Mouse (Mus musculus) hindbrain, embryonic 11.5 days (tissue): Measurements from ENCODE around the gene Tm4sf1. TPM values are rescaled to one million over a fixed set of nuclear protein-coding genes. Genes with fewer than 3 reads are reported as not detected.
A peak's percentile ranks its signal among the peaks of the same experiment; 100 is the strongest.

Source experiments
- ATAC-seq: fragments of 200-750 bp; cut with Nextera tagmentation; 2 replicates; pipeline ENCODE4 v1.8.0; 2017; ENCODE audit warnings: mild to moderate bottlenecking, moderate TSS enrichment, moderate library complexity; ENCODE audit not compliant: low FRiP score
- DNase-seq: peaks from one replicate; pipeline ENCODE4 v3.0.0-alpha.2; 2015; ENCODE audit warnings: low spot score
- H3K27ac ChIP-seq: fragments of 300-500 bp; sonication (generic); 2 replicates; pipeline ENCODE4 v1.5.1; 2014; ENCODE audit warnings: mild to moderate bottlenecking, low read depth, low read length
- H3K27me3 ChIP-seq: fragments of 300-500 bp; sonication (generic); 2 replicates; pipeline ENCODE4 v1.6.1; 2014; ENCODE audit warnings: mild to moderate bottlenecking, low read length, moderate library complexity, mixed read lengths; ENCODE audit not compliant: control insufficient read depth, insufficient read depth
- H3K36me3 ChIP-seq: fragments of 300-500 bp; sonication (generic); 2 replicates; pipeline ENCODE4 v1.6.1; 2014; ENCODE audit warnings: mild to moderate bottlenecking, low read length, moderate library complexity, mixed read lengths; ENCODE audit not compliant: control insufficient read depth, insufficient read depth
- H3K4me1 ChIP-seq: fragments of 300-500 bp; sonication (generic); replicated peaks from 2 replicates; pipeline ENCODE4 v1.6.1; 2014; ENCODE audit warnings: low read length, mixed read lengths; ENCODE audit not compliant: control insufficient read depth, insufficient read depth
- H3K4me2 ChIP-seq: fragments of 300-500 bp; sonication (generic); replicated peaks from 2 replicates; pipeline ENCODE4 v1.6.1; 2014; ENCODE audit warnings: mild to moderate bottlenecking, low read depth, low read length
- H3K4me3 ChIP-seq: fragments of 300-500 bp; sonication (generic); 2 replicates; pipeline ENCODE4 v1.5.1; 2014; ENCODE audit warnings: low read depth, low read length
- H3K9ac ChIP-seq: fragments of 300-500 bp; sonication (generic); 2 replicates; pipeline ENCODE4 v1.6.1; 2014; ENCODE audit warnings: low read depth, low read length
- H3K9me3 ChIP-seq: fragments of 300-500 bp; sonication (generic); 2 replicates; pipeline ENCODE4 v1.6.1; 2016; ENCODE audit warnings: low read length; ENCODE audit not compliant: control insufficient read depth
- WGBS: fragments of 180-500 bp; shearing (Covaris S2); extraction: QIAGEN DNeasy Blood & Tissue Kit; methylation state at CpG from one replicate; pipeline ENCODE4 v1.1.7; 2014; 5-methylcytosine and 5-hydroxymethylcytosine counted together
- polyA plus RNA-seq: library from polyadenylated mRNA; unstranded; fragments of >200 nt; fragmentation: Nextera tagmentation; extraction: Ambion mirVana; gene quantifications from 2 replicates; pipeline ENCODE4 v1.2.1, GENCODE M21; 2014

Gene Tm4sf1
- polyA plus RNA-seq, 1 experiment from 2014 or later = 15.2 TPM

- H3K36me3 ChIP-seq = no peaks in the 10 kb centered on the region
- H3K4me2 ChIP-seq = no peak overlapping the region
- H3K27me3 ChIP-seq = no peaks in the 10 kb centered on the region
- no peaks in the 10 kb centered on the region for H3K9me3 ChIP-seq
- no peak overlapping the region for H3K27ac ChIP-seq
- DNase-seq (no peak), ATAC-seq (no peak)
- no peaks in the 10 kb centered on the region for H3K4me1 ChIP-seq
- no peak overlapping the region for H3K4me3 ChIP-seq
- WGBS = 94% methylated on average over 3 of the region's 3 CpGs
- H3K9ac ChIP-seq = no peak overlapping the region
Measured at GRCm38 (mm10) chr3:57276821-57277220, 25.0 kb downstream of the Tm4sf1 start.

- Histone ChIP-seq H3K27me3 (no peaks in the 10 kb centered on the region), H3K9me3 (no peaks in the 10 kb centered on the region), H3K27ac (no peak overlapping the region), H3K4me1 (no peaks in the 10 kb centered on the region), H3K9ac (no peak overlapping the region), H3K36me3 (no peaks in the 10 kb centered on the region), H3K4me2 (no peak overlapping the region), H3K4me3 (no peak overlapping the region)
- WGBS = 89% methylated on average over 2 of the region's 2 CpGs
- ATAC-seq (no peak), DNase-seq (no peak)
Measured at GRCm38 (mm10) chr3:57268994-57269393, 32.8 kb downstream of the Tm4sf1 start.

- Histone ChIP-seq H3K4me3 (no peak overlapping the region), H3K4me2 (no peak overlapping the region), H3K9me3 (no peaks in the 10 kb centered on the region), H3K36me3 (no peaks in the 10 kb centered on the region), H3K27ac (no peak overlapping the region), H3K9ac (no peak overlapping the region), H3K27me3 (no peaks in the 10 kb centered on the region), H3K4me1 (no peaks in the 10 kb centered on the region)
- DNase-seq (peak; percentile 71), ATAC-seq (peak; percentile 60; the same call in 1 of the 2 replicates)
- WGBS = 37% methylated on average over 6 of the region's 6 CpGs
Measured at GRCm38 (mm10) chr3:57267559-57268173, 34.1 kb downstream of the Tm4sf1 start.

GRCm38 (mm10) chr3:57253041-57253440 is 48.7 kb downstream of the Tm4sf1 start:
- Histone ChIP-seq H3K9me3 (no peaks in the 10 kb centered on the region), H3K27me3 (no peaks in the 10 kb centered on the region), H3K4me1 (no peaks in the 10 kb centered on the region), H3K4me2 (no peak overlapping the region), H3K4me3 (no peak overlapping the region), H3K36me3 (no peaks in the 10 kb centered on the region), H3K9ac (no peak overlapping the region), H3K27ac (no peak overlapping the region)
- DNase-seq (no peak), ATAC-seq (no peak)
- 59% methylated on average over 2 of the region's 2 CpGs for WGBS

GRCm38 (mm10) chr3:57252551-57252950 is 49.2 kb downstream of the Tm4sf1 start:
- ATAC-seq = no peak
- no peaks in the 10 kb centered on the region for H3K4me1 ChIP-seq
- no peak overlapping the region for H3K4me2 ChIP-seq
- H3K27me3 ChIP-seq = no peaks in the 10 kb centered on the region
- no peak for DNase-seq
- no peaks in the 10 kb centered on the region for H3K9me3 ChIP-seq
- no peak overlapping the region for H3K27ac ChIP-seq
- no peaks in the 10 kb centered on the region for H3K36me3 ChIP-seq
- no peak overlapping the region for H3K4me3 ChIP-seq
- no peak overlapping the region for H3K9ac ChIP-seq

- H3K4me1 ChIP-seq = no peaks in the 10 kb centered on the region
- H3K36me3 ChIP-seq = no peaks in the 10 kb centered on the region
- DNase-seq (no peak), ATAC-seq (no peak)
- no peak overlapping the region for H3K4me3 ChIP-seq
- no peak overlapping the region for H3K4me2 ChIP-seq
- no peak overlapping the region for H3K27ac ChIP-seq
- H3K9me3 ChIP-seq = no peaks in the 10 kb centered on the region
- H3K9ac ChIP-seq = no peak overlapping the region
- no peaks in the 10 kb centered on the region for H3K27me3 ChIP-seq
- 64% methylated on average over 2 of the region's 2 CpGs for WGBS
Measured at GRCm38 (mm10) chr3:57245242-57245641, 56.5 kb downstream of the Tm4sf1 start.

Other genes with a start within 250 kb of the Tm4sf1 start
- gene Tm4sf4, start 123.3 kb upstream of the Tm4sf1 start, polyA plus RNA-seq = 0.20 TPM in 1 of 2 replicates, not detected in the other